Mouse (Mus musculus): ENCODE measurements around the gene Ak2.

Ak2 gene

GRCm38 (mm10) chr4:129013151-129013864 lies 21.6 kb downstream of the Ak2 start:
- DNase-seq (ENCODE audit: low read depth): no peak

GRCm38 (mm10) chr4:129016329-129016728 lies 24.6 kb downstream of the Ak2 start:
- DNase-seq (ENCODE audit: low read depth): no peak

GRCm38 (mm10) chr4:129017150-129017549 lies 25.4 kb downstream of the Ak2 start:
- no peak for DNase-seq (ENCODE audit: low read depth)

- DNase-seq (ENCODE audit: low read depth): no peak
These were observed 27.2 kb downstream of the Ak2 start for GRCm38 (mm10) chr4:129018788-129019435.

- DNase-seq (ENCODE audit: low read depth): no peak
These were observed 28.0 kb downstream of the Ak2 start for GRCm38 (mm10) chr4:129019788-129020187.

GRCm38 (mm10) chr4:129020454-129020853 lies 28.7 kb downstream of the Ak2 start:
- DNase-seq (ENCODE audit: low read depth): no peak

GRCm38 (mm10) chr4:129021426-129021825 lies 29.7 kb downstream of the Ak2 start:
- no peak for DNase-seq (ENCODE audit: low read depth)

GRCm38 (mm10) chr4:129021886-129022285 lies 30.1 kb downstream of the Ak2 start:
- DNase-seq (ENCODE audit: low read depth): no peak

GRCm38 (mm10) chr4:129023884-129024283 lies 32.1 kb downstream of the Ak2 start:
- no peak for DNase-seq (ENCODE audit: low read depth)

GRCm38 (mm10) chr4:129024775-129025174 lies 33.0 kb downstream of the Ak2 start:
- no peak for DNase-seq (ENCODE audit: low read depth)

GRCm38 (mm10) chr4:129025707-129026106 lies 33.9 kb downstream of the Ak2 start:
- no peak for DNase-seq (ENCODE audit: low read depth)

- DNase-seq (ENCODE audit: low read depth): no peak
These were observed 39.0 kb downstream of the Ak2 start for GRCm38 (mm10) chr4:129030746-129031145.

- no peak for DNase-seq (ENCODE audit: low read depth)
These were observed 39.7 kb downstream of the Ak2 start for GRCm38 (mm10) chr4:129031408-129031965.

GRCm38 (mm10) chr4:129032133-129032962 lies 40.6 kb downstream of the Ak2 start:
- DNase-seq (ENCODE audit: low read depth): no peak

- no peak for DNase-seq (ENCODE audit: low read depth)
These were observed 41.5 kb downstream of the Ak2 start for GRCm38 (mm10) chr4:129032963-129033951.

GRCm38 (mm10) chr4:129034224-129034623 lies 42.5 kb downstream of the Ak2 start:
- no peak for DNase-seq (ENCODE audit: low read depth)

- no peak for DNase-seq (ENCODE audit: low read depth)
These were observed 43.2 kb downstream of the Ak2 start for GRCm38 (mm10) chr4:129034706-129035660.

GRCm38 (mm10) chr4:129035851-129036445 lies 44.2 kb downstream of the Ak2 start:
- no peak for DNase-seq (ENCODE audit: low read depth)

GRCm38 (mm10) chr4:129047721-129048421 lies 56.1 kb downstream of the Ak2 start:
- peak; percentile 70 for DNase-seq (ENCODE audit: low read depth)
